Mouse (Mus musculus): ENCODE data around the gene Ldha. TPM values are rescaled to one million over a fixed set of nuclear protein-coding genes. Genes with fewer than 3 reads are reported as not detected.
"Not testable (repeated sequence)": the region's sequence is repeated elsewhere in the genome, so short reads cannot be mapped to it uniquely, and the experiment has no call there.

The Ldha gene
- polyA plus RNA-seq (2012; rRNA removed) = 286 and 288 TPM in 2 replicates

- no peak for TF ChIP-seq CTCF (IDR thresholded peaks at IDR 0.05; ENCODE audit: borderline replicate concordance, extremely low read depth, insufficient read depth, insufficient read length)
- TF ChIP-seq POLR2A (IDR thresholded peaks at IDR 0.05; ENCODE audit: borderline replicate concordance, extremely low read depth, insufficient read depth, insufficient read length, poor library complexity, severe bottlenecking) = no peak
- no peak for DNase-seq (ENCODE audit: low read depth)
These were observed at the start of gene Ldha for GRCm38 (mm10) chr7:46840787-46841525. Gene Ldha (plus strand): TSS chr7:46841475.

- DNase-seq (ENCODE audit: low read depth) = no peak
- TF ChIP-seq CTCF (IDR thresholded peaks at IDR 0.05; ENCODE audit: borderline replicate concordance, extremely low read depth, insufficient read depth, insufficient read length) (no peak), POLR2A (IDR thresholded peaks at IDR 0.05; ENCODE audit: borderline replicate concordance, extremely low read depth, insufficient read depth, insufficient read length, poor library complexity, severe bottlenecking) (no peak)
These were observed 47.4 kb upstream of the Ldha start for GRCm38 (mm10) chr7:46793871-46794270.

- peak; percentile 99 for DNase-seq (ENCODE audit: low read depth)
These were observed 45.7 kb upstream of the Ldha start, which contains the start of the genes Hps5 and Gtf2h1 for GRCm38 (mm10) chr7:46795287-46796205. Gene Hps5 (minus strand): TSS chr7:46796064. Gene Gtf2h1 (plus strand): TSS chr7:46796103.

GRCm38 (mm10) chr7:46796206-46796679 is 45.0 kb upstream of the Ldha start:
- no peak for TF ChIP-seq CTCF (IDR thresholded peaks at IDR 0.05; ENCODE audit: borderline replicate concordance, extremely low read depth, insufficient read depth, insufficient read length)
- TF ChIP-seq POLR2A (IDR thresholded peaks at IDR 0.05; ENCODE audit: borderline replicate concordance, extremely low read depth, insufficient read depth, insufficient read length, poor library complexity, severe bottlenecking) = no peak
- DNase-seq (ENCODE audit: low read depth) = no peak

More at GRCm38 (mm10) chr7:46795287-46796205, 45.7 kb upstream of the Ldha start, which contains the start of the genes Hps5 and Gtf2h1:
- TF ChIP-seq POLR2A (IDR thresholded peaks at IDR 0.05; ENCODE audit: borderline replicate concordance, extremely low read depth, insufficient read depth, insufficient read length, poor library complexity, severe bottlenecking) (peak; percentile 73), CTCF (IDR thresholded peaks at IDR 0.05; ENCODE audit: borderline replicate concordance, extremely low read depth, insufficient read depth, insufficient read length) (no peak)

GRCm38 (mm10) chr7:46796779-46797178 is 44.5 kb upstream of the Ldha start:
- DNase-seq (ENCODE audit: low read depth) = no peak
- no peak for TF ChIP-seq POLR2A (IDR thresholded peaks at IDR 0.05; ENCODE audit: borderline replicate concordance, extremely low read depth, insufficient read depth, insufficient read length, poor library complexity, severe bottlenecking)
- no peak for TF ChIP-seq CTCF (IDR thresholded peaks at IDR 0.05; ENCODE audit: borderline replicate concordance, extremely low read depth, insufficient read depth, insufficient read length)

DNA sequence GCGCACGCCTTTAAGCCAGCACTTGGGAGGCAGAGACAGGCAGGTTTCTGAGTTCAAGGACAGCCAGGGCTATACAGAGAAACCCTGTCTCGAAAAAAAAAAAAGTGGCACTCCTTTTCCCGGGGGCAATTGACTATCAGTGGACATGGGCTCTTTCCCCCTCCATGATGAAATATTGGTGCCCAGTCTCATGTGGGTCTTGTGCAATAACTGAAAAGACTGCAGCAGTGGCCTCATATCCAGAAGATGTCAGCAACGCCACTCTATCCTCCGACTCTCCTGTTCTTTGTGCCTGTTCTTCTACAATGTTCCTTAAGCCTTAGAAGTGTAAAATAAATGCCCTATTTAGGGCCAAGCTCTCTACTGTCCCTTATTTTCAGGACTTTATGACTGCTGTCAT is 30.9 kb upstream of the Ldha start:
- no peak for DNase-seq (ENCODE audit: low read depth)
- no peak for TF ChIP-seq CTCF (IDR thresholded peaks at IDR 0.05; ENCODE audit: borderline replicate concordance, extremely low read depth, insufficient read depth, insufficient read length)
- no peak for TF ChIP-seq POLR2A (IDR thresholded peaks at IDR 0.05; ENCODE audit: borderline replicate concordance, extremely low read depth, insufficient read depth, insufficient read length, poor library complexity, severe bottlenecking)

DNA sequence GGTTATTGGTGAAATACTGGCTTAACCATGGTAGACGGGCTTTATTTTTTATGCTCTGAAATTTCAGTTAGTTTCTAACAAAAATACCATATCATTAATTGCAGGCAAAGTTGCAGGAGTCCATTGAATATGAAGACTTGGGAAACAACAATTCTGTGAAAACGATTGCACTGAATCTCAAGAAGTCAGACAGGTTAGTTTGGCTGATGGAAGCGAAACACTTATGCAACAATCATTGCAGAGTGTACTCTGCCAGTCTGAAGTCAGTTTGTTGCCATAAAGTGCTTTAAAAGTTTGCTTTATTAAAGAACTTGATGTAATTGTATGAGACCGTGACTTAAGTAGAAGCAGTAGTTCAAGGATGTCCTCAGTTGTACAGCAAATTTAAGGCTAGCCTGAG is 27.3 kb upstream of the Ldha start:
- no peak for DNase-seq (ENCODE audit: low read depth)
- TF ChIP-seq CTCF (IDR thresholded peaks at IDR 0.05; ENCODE audit: borderline replicate concordance, extremely low read depth, insufficient read depth, insufficient read length) = no peak
- TF ChIP-seq POLR2A (IDR thresholded peaks at IDR 0.05; ENCODE audit: borderline replicate concordance, extremely low read depth, insufficient read depth, insufficient read length, poor library complexity, severe bottlenecking) = no peak

DNA sequence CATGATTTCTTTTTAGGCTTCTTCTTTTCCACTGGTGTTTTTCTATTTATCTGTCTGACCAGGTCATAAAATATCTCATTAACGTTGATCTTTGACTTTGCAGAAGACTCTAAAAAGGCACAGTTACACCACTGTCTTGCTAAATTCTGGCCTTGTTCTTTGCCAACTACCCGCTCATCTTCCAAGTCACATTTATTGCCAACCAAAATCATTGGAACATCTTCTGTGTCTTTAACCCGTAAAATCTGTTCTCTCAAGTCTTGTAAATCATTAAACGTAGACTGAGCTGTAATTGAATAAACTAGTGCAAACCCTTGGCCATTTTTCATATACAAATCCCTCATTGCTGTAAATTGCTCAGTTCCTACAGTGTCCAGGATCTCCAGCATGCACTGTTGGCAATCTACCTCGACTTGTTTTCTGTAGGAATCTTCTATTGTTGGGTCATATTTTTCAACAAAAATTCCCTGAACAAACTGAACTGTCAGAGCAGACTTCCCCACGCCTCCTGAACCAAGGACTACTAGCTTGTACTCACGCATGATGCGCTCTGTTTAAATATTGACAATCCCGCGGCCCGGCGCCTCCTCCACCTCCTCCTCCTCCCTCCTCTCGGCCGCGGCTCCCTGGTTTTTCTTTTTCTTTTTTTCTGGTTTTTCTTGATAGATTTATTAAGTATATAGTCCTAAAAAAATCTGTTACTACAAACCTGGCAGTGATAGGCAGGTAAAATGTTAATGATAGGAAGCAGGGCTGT is 20.2 kb upstream of the Ldha start:
- not testable (repeated sequence) for DNase-seq (ENCODE audit: low read depth)

DNA sequence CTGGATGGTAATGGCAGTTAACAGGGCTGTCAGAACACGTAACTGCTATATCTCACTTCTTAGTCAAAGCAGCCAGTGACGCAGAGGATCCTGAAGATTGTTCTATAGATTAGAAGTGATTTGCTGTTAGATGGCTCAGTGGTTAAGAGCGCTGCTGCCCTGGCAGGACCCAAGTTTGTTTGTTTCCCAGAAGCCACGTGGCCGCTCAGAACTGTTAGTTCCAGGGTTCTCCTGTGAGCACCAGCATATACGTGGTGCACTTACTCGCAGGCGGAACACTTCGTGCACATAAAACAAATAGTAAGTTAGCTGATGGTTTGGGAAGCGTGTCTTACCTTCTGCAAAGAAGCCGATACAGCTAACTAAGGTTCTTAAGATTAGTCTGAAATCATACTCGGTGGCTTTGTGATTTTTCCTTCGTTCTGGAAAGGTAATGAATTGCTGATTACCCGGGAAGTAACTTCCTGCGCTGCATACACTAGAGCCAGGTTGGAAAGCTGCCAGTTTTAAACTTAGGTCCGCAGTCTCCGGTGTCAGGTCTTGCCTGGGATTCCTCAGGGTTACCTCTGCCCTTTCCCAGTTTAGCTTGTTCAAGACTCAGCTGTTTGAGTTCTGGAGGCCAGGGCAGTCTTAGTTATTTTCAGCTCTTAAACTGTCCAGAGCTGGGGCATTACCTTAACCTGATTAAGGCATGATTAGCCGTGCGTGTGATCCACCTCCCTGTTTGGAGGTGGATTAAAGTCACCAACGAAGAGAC is 14.1 kb upstream of the Ldha start:
- DNase-seq (ENCODE audit: low read depth) = no peak
- TF ChIP-seq POLR2A (IDR thresholded peaks at IDR 0.05; ENCODE audit: borderline replicate concordance, extremely low read depth, insufficient read depth, insufficient read length, poor library complexity, severe bottlenecking) (no peak), CTCF (IDR thresholded peaks at IDR 0.05; ENCODE audit: borderline replicate concordance, extremely low read depth, insufficient read depth, insufficient read length) (no peak)

GRCm38 (mm10) chr7:46827803-46828184 is 13.5 kb upstream of the Ldha start:
- TF ChIP-seq POLR2A (IDR thresholded peaks at IDR 0.05; ENCODE audit: borderline replicate concordance, extremely low read depth, insufficient read depth, insufficient read length, poor library complexity, severe bottlenecking) (no peak), CTCF (IDR thresholded peaks at IDR 0.05; ENCODE audit: borderline replicate concordance, extremely low read depth, insufficient read depth, insufficient read length) (no peak)
- DNase-seq (ENCODE audit: low read depth) = no peak
